Mouse (Mus musculus) kidney, adult 10 weeks (tissue): ENCODE data around the gene Bpifa1. TPM values are rescaled to one million over a fixed set of nuclear protein-coding genes. Genes with fewer than 3 reads are reported as not detected.

Experiments used
- polyA plus RNA-seq: library from polyadenylated mRNA; stranded (reverse); fragments of 350-450 nt; fragmentation: Illumina TruSeq; extraction: RNeasy Lipid Tissue Mini Kit (QIAGEN cat#74804); gene quantifications from one replicate; pipeline ENCODE4 v1.2.3, GENCODE M21; 2014; ENCODE audit warnings: low read depth, low replicate concordance

Gene Bpifa1
- polyA plus RNA-seq, result not detected

GRCm38 (mm10) chr2:154142580-154142979 is at the start of gene Bpifa1:
TSS of gene Bpifa1 (plus strand) at chr2:154142880.

DNA sequence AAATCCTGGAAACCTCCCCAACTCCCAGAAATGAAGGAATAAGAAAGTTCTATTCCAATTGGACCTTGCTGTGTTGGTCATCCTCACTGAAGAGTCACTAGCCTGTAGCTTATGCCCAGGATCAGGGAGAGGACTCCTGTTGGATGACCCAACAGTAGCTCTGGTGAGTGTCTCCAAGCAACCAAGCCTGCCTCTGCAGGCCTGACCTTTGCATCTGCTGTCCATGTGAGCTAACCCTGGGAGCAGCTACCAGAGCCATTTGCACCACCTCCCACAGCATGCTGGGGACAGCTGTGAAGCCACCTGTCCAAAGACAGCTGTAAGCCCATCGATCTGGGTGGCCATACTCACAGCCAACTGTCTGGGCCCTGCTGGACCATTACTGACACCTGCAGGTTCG is 12.6 kb upstream of the Bpifa1 start, which contains the start of gene Bpifa3:
Bpifa3 (plus strand) TSS at position 217 of the 400 bp plus-strand sequence.

GRCm38 (mm10) chr2:154162307-154162706 is 19.6 kb downstream of the Bpifa1 start, which contains the start of gene Bpifa5:
TSS of gene Bpifa5 (plus strand) at chr2:154162607.

GRCm38 (mm10) chr2:154190546-154191258 is 48.0 kb downstream of the Bpifa1 start, which contains the start of gene Bpifb1:
TSS of gene Bpifb1 (plus strand) at chr2:154190818.

Other genes with a start within 250 kb of the Bpifa1 start
- not detected for gene Bpifb6, start 242.5 kb upstream of the Bpifa1 start, polyA plus RNA-seq
- gene Bpifb3, start 224.7 kb upstream of the Bpifa1 start, polyA plus RNA-seq, result not detected
- gene Bpifb4, start 204.7 kb upstream of the Bpifa1 start, polyA plus RNA-seq, result not detected
- gene Bpifa6, start 167.9 kb upstream of the Bpifa1 start, polyA plus RNA-seq, result not detected
- gene Bpifa2, start 134.6 kb upstream of the Bpifa1 start, polyA plus RNA-seq, result not detected
- gene Bpifa3, start 12.5 kb upstream of the Bpifa1 start, polyA plus RNA-seq, result not detected
- not detected for gene Bpifa5, start 19.7 kb downstream of the Bpifa1 start, polyA plus RNA-seq
- gene Bpifb1, start 47.9 kb downstream of the Bpifa1 start, polyA plus RNA-seq, result not detected
- not detected for gene Bpifb5, start 80.9 kb downstream of the Bpifa1 start, polyA plus RNA-seq
- not detected for gene Bpifb9a, start 115.0 kb downstream of the Bpifa1 start, polyA plus RNA-seq
- gene Bpifb9b, start 164.3 kb downstream of the Bpifa1 start, polyA plus RNA-seq, result not detected
- 13.3 TPM for gene Cdk5rap1, start 230.1 kb downstream of the Bpifa1 start, polyA plus RNA-seq